In genomic region chr3:31237936-31238335, GRCm38 (mm10) we compare ENCODE assay signal across 9 mouse cellular contexts.
A peak's percentile ranks its signal among the peaks of the same experiment; 100 is the strongest.
DNase-seq lines count a peak whose midpoint lies in the region; ATAC-seq and TF ChIP-seq lines count a peak whose summit lies in the region.
"Had no signal": no experiment of that assay in that cellular context is flagged by ENCODE, and none has a peak within 500 bp of the region (broad histone marks: within the 10 kb centered on the region; RNA-seq: fewer than 3 reads in every experiment).

No protein-coding gene starts in this region.

- H3K4me1 ChIP-seq in liver, adult 2 months (ENCODE audit: control insufficient read depth, insufficient read depth, low read length), result no peaks in the 10 kb centered on the region
- no peaks in the 10 kb centered on the region for H3K4me1 ChIP-seq in liver, embryonic 12.5 days
- no peaks in the 10 kb centered on the region for H3K4me1 ChIP-seq in heart, embryonic 12.5 days (replicated peaks)

- H3K9me3 ChIP-seq in liver, embryonic 12.5 days (replicated peaks), result no peaks in the 10 kb centered on the region
- H3K9me3 ChIP-seq in heart, embryonic 12.5 days (replicated peaks), result no peaks in the 10 kb centered on the region
- H3K9me3 ChIP-seq: lung, embryonic 15.5 days had no signal

- peak; percentile 44 for TF ChIP-seq CTCF in liver, adult 2 months (IDR thresholded peaks at IDR 0.05; ENCODE audit: low read depth, low read length)

- H3K27ac ChIP-seq in liver, adult 2 months (replicated peaks; ENCODE audit: insufficient read depth, low read depth, low read length), result no peak overlapping the region
- no peak overlapping the region for H3K27ac ChIP-seq in liver, embryonic 12.5 days
- H3K27ac ChIP-seq in heart, embryonic 12.5 days (ENCODE audit: poor library complexity, severe bottlenecking), result no peak overlapping the region
- H3K27ac ChIP-seq: lung, embryonic 15.5 days had no signal

- ATAC-seq in cerebellum, adult (ENCODE audit: insufficient number of reproducible peaks, low FRiP score, low TSS enrichment), result no peak
- ATAC-seq in liver, embryonic 12.5 days, result no peak
- ATAC-seq in heart, embryonic 12.5 days (ENCODE audit: insufficient number of reproducible peaks, low FRiP score), result no peak

- TF ChIP-seq POLR2A in liver, adult 2 months (IDR thresholded peaks at IDR 0.05; ENCODE audit: extremely low read depth, insufficient read depth, low read length), result no peak

- H3K79me2 ChIP-seq in liver, adult 2 months (ENCODE audit: control insufficient read depth, insufficient read depth, low read length), result no peaks in the 10 kb centered on the region

- H3K4me3 ChIP-seq in liver, adult 2 months (ENCODE audit: insufficient read depth, low read depth, low read length), result no peak overlapping the region
- no peak overlapping the region for H3K4me3 ChIP-seq in liver, embryonic 12.5 days
- H3K4me3 ChIP-seq in heart, embryonic 12.5 days, result no peak overlapping the region
- H3K4me3 ChIP-seq: lung, embryonic 15.5 days had no signal

- DNase-seq in cerebellum, adult 8-10 months, result peak; percentile 44
- DNase-seq in liver, adult 2 months (ENCODE audit: extremely low read depth, low read depth, low spot score), result no peak
- DNase-seq in embryo, embryonic 9.5 days (ENCODE audit: extremely low spot score), result peak; percentile 27
- peak; percentile 36 to 38 for DNase-seq in lung, postnatal 4 days
- DNase-seq in thymus, postnatal 14 days, result no peak

- H3K36me3 ChIP-seq in liver, adult 2 months (ENCODE audit: control insufficient read depth, insufficient read depth, low read length), result no peaks in the 10 kb centered on the region
- H3K36me3 ChIP-seq in liver, embryonic 12.5 days, result no peaks in the 10 kb centered on the region
- H3K36me3 ChIP-seq in heart, embryonic 12.5 days, result no peaks in the 10 kb centered on the region
- H3K36me3 ChIP-seq: lung, embryonic 15.5 days had no signal

- no peak overlapping the region for H3K9ac ChIP-seq in liver, adult 2 months (ENCODE audit: low read depth, low read length)
- no peak overlapping the region for H3K9ac ChIP-seq in liver, embryonic 12.5 days
- H3K9ac ChIP-seq in heart, embryonic 12.5 days, result no peak overlapping the region
- H3K9ac ChIP-seq: lung, embryonic 15.5 days had no signal

- WGBS in liver, adult 2 months, result 31% methylated on average over 3 of the region's 3 CpGs
- 32% methylated on average over 3 of the region's 3 CpGs for WGBS in liver, embryonic 12.5 days (ENCODE audit: insufficient replicate concordance)
- 47% methylated on average over 3 of the region's 3 CpGs for WGBS in heart, embryonic 12.5 days

- H3K27me3 ChIP-seq in liver, adult 2 months (ENCODE audit: control insufficient read depth, insufficient read depth, low read length), result no peaks in the 10 kb centered on the region
- no peaks in the 10 kb centered on the region for H3K27me3 ChIP-seq in liver, embryonic 12.5 days (replicated peaks)
- peaks cover 12% of the 10 kb centered on the region for H3K27me3 ChIP-seq in heart, embryonic 12.5 days (replicated peaks)
- H3K27me3 ChIP-seq: lung, embryonic 15.5 days had no signal

- no peak overlapping the region for H3K4me2 ChIP-seq in liver, embryonic 12.5 days
- no peak overlapping the region for H3K4me2 ChIP-seq in heart, embryonic 12.5 days
- H3K4me2 ChIP-seq: lung, embryonic 15.5 days had no signal

Comparison
In these comparisons a context has a peak if more than half of its experiments do, and no peak if none do; other contexts are left out.
1. DNase-seq: peak in cerebellum, adult 8-10 months (single experiment), embryo, embryonic 9.5 days (single experiment) and lung, postnatal 4 days (2 of 2); none in liver, adult 2 months (single experiment) and thymus, postnatal 14 days (single experiment).